Mouse (Mus musculus): Measurements from ENCODE around the gene Cnbd2. TPM values are rescaled to one million over a fixed set of nuclear protein-coding genes. Genes with fewer than 3 reads are reported as not detected.

Gene Cnbd2
- polyA plus RNA-seq, 1 experiment from 2014 or later = 9.2 TPM

GRCm38 (mm10) chr2:156417194-156417593 lies 105.1 kb downstream of the Cnbd2 start:
- 56% methylated on average over 1 of the region's 1 CpGs for WGBS
- Histone ChIP-seq H3K9ac (replicated peaks) (no peak overlapping the region), H3K36me3 (no peaks in the 10 kb centered on the region), H3K27me3 (replicated peaks) (0 out of 2 replicates have a peak, but pooled peaks cover 5% of the 10 kb centered on the region), H3K4me1 (peaks cover 16% of the 10 kb centered on the region), H3K27ac (replicated peaks) (no peak overlapping the region), H3K4me2 (no peak overlapping the region), H3K4me3 (replicated peaks) (no peak overlapping the region), H3K9me3 (replicated peaks) (no peaks in the 10 kb centered on the region)
- no peak for ATAC-seq (ENCODE audit: low FRiP score)

GRCm38 (mm10) chr2:156418467-156418866 lies 106.4 kb downstream of the Cnbd2 start:
- Histone ChIP-seq H3K4me2 (no peak overlapping the region), H3K36me3 (no peaks in the 10 kb centered on the region), H3K9ac (replicated peaks) (no peak overlapping the region), H3K27me3 (replicated peaks) (0 out of 2 replicates have a peak, but pooled peaks cover 5% of the 10 kb centered on the region), H3K9me3 (replicated peaks) (no peaks in the 10 kb centered on the region), H3K4me1 (peaks cover 26% of the 10 kb centered on the region), H3K4me3 (replicated peaks) (no peak overlapping the region), H3K27ac (replicated peaks) (no peak overlapping the region)
- ATAC-seq (ENCODE audit: low FRiP score) = no peak
- WGBS = 91% methylated on average over 5 of the region's 5 CpGs

DNA sequence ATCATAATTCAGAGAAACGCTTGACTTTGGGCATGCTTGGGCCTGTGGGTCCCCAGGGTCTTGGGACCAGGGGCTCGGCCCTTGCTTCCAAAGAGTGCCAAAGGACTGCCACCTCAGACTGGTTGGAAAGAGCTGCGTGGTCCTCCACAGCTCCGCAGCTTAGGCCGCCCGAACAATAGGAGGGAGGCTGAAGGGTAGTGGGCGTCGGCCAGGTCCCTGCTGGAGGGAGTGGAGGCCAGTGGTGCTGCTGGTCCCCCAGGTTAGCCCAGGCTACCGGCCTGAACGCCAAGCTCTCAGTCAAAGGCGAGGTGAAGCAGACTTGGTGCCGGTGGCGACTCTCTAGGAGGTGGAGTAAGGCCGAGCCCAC lies 108.2 kb downstream of the Cnbd2 start:
- peak; percentile 21 for ATAC-seq (ENCODE audit: low FRiP score)
- 8% methylated on average over 14 of the region's 14 CpGs for WGBS
- 0 out of 2 replicates have a peak, but pooled peaks cover 5% of the 10 kb centered on the region for H3K27me3 ChIP-seq (replicated peaks)
- H3K9me3 ChIP-seq (replicated peaks) = no peaks in the 10 kb centered on the region
- peak overlapping the region; percentile 76 for H3K4me3 ChIP-seq (replicated peaks)
- peaks cover 44% of the 10 kb centered on the region for H3K4me1 ChIP-seq
- H3K27ac ChIP-seq (replicated peaks) = peak overlapping the region; percentile 94
- H3K9ac ChIP-seq (replicated peaks) = peak overlapping the region; percentile 82
- peak overlapping the region; percentile 81 for H3K4me2 ChIP-seq
- H3K36me3 ChIP-seq = no peaks in the 10 kb centered on the region

- peak; percentile 85 for ATAC-seq (ENCODE audit: low FRiP score)
- Histone ChIP-seq H3K4me2 (peak within 1 kb of the TSS; percentile 81), H3K27me3 (replicated peaks) (0 out of 2 replicates have a peak, but pooled peaks cover 5% of the 10 kb centered on the region), H3K9ac (replicated peaks) (peak within 1 kb of the TSS; percentile 82), H3K36me3 (no peaks in the 10 kb centered on the region), H3K4me1 (peaks cover 46% of the 10 kb centered on the region), H3K9me3 (replicated peaks) (no peaks in the 10 kb centered on the region), H3K4me3 (replicated peaks) (peak within 1 kb of the TSS; percentile 76), H3K27ac (replicated peaks) (peak within 1 kb of the TSS; percentile 94)
- under 1% methylated on average over 65 of the region's 76 CpGs for WGBS
Observed at GRCm38 (mm10) chr2:156420694-156421380, 108.7 kb downstream of the Cnbd2 start, which contains the start of gene Epb41l1. Epb41l1 (plus strand) TSS chr2:156420909.

GRCm38 (mm10) chr2:156421381-156422110 lies 109.4 kb downstream of the Cnbd2 start:
- Histone ChIP-seq H3K36me3 (no peaks in the 10 kb centered on the region), H3K4me3 (replicated peaks) (peak overlapping the region; percentile 76), H3K9ac (replicated peaks) (peak overlapping the region; percentile 82), H3K27me3 (replicated peaks) (0 out of 2 replicates have a peak, but pooled peaks cover 5% of the 10 kb centered on the region), H3K27ac (replicated peaks) (peak overlapping the region; percentile 94), H3K9me3 (replicated peaks) (no peaks in the 10 kb centered on the region), H3K4me1 (peaks cover 49% of the 10 kb centered on the region), H3K4me2 (peak overlapping the region; percentile 81)
- under 1% methylated on average over 36 of the region's 36 CpGs for WGBS
- peak; percentile 80 for ATAC-seq (ENCODE audit: low FRiP score)

GRCm38 (mm10) chr2:156422631-156423030 lies 110.5 kb downstream of the Cnbd2 start:
- peak overlapping the region; percentile 67 for H3K27ac ChIP-seq (replicated peaks)
- H3K4me1 ChIP-seq = peaks cover 49% of the 10 kb centered on the region
- H3K9ac ChIP-seq (replicated peaks) = peak overlapping the region; percentile 82
- H3K36me3 ChIP-seq = no peaks in the 10 kb centered on the region
- H3K27me3 ChIP-seq (replicated peaks) = 0 out of 2 replicates have a peak, but pooled peaks cover 5% of the 10 kb centered on the region
- WGBS = 12% methylated on average over 8 of the region's 8 CpGs
- H3K4me3 ChIP-seq (replicated peaks) = peak overlapping the region; percentile 76
- ATAC-seq (ENCODE audit: low FRiP score) = no peak
- no peaks in the 10 kb centered on the region for H3K9me3 ChIP-seq (replicated peaks)
- peak overlapping the region; percentile 81 for H3K4me2 ChIP-seq

DNA sequence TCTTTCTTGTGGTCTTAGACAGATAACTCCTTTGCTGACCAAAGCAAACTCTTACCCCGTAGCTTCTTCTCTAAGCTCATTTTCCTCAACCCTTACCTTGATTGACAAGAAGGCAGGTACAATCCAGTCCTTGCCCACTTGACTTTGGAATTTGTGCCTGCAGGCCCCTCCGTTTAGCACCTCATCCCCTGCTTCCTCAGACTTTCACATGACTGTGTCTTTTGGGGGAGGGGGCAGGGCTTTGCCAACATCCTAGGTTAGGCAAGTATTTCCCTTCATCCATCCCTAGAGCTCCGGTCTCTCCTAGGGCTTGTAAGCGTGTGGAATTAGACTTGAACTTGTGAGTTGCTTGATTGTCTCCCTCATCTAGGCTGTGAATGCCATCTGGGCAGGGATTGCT lies 111.6 kb downstream of the Cnbd2 start:
- Histone ChIP-seq H3K27ac (replicated peaks) (no peak overlapping the region), H3K9ac (replicated peaks) (no peak overlapping the region), H3K4me2 (no peak overlapping the region), H3K4me3 (replicated peaks) (no peak overlapping the region), H3K4me1 (peaks cover 49% of the 10 kb centered on the region), H3K36me3 (no peaks in the 10 kb centered on the region), H3K27me3 (replicated peaks) (0 out of 2 replicates have a peak, but pooled peaks cover 5% of the 10 kb centered on the region), H3K9me3 (replicated peaks) (no peaks in the 10 kb centered on the region)
- no peak for ATAC-seq (ENCODE audit: low FRiP score)
- 80% methylated on average over 4 of the region's 4 CpGs for WGBS

Small RNA genes within 50 kb of the gene (microRNA-seq; reads per million reads assigned to microRNA genes)
- not detected for gene Gm22758
- not detected for gene Gm22759

Other genes with a start within 250 kb of the Cnbd2 start
- gene Spag4, start 247.1 kb upstream of the Cnbd2 start, polyA plus RNA-seq (2015; fragmentation: Nextera tagmentation; extraction: Ambion mirVana) = 5.9 and 6.4 TPM in 2 replicates
- 28.3 and 35.3 TPM in 2 replicates for gene Cpne1, start 200.3 kb upstream of the Cnbd2 start, polyA plus RNA-seq (2015; fragmentation: Nextera tagmentation; extraction: Ambion mirVana)
- gene Rbm12, start 200.3 kb upstream of the Cnbd2 start, polyA plus RNA-seq (2015; fragmentation: Nextera tagmentation; extraction: Ambion mirVana) = 17.7 and 21.9 TPM in 2 replicates
- 11.0 and 12.1 TPM in 2 replicates for gene Gm28036, start 185.2 kb upstream of the Cnbd2 start, polyA plus RNA-seq (2015; fragmentation: Nextera tagmentation; extraction: Ambion mirVana)
- 444 and 463 TPM in 2 replicates for gene Romo1, start 168.3 kb upstream of the Cnbd2 start, polyA plus RNA-seq (2015; fragmentation: Nextera tagmentation; extraction: Ambion mirVana)
- 29.6 and 40.3 TPM in 2 replicates for gene Nfs1, start 168.1 kb upstream of the Cnbd2 start, polyA plus RNA-seq (2015; fragmentation: Nextera tagmentation; extraction: Ambion mirVana)
- gene Rbm39, start 132.1 kb upstream of the Cnbd2 start, polyA plus RNA-seq (2015; fragmentation: Nextera tagmentation; extraction: Ambion mirVana) = 420 and 462 TPM in 2 replicates
- 122 and 130 TPM in 2 replicates for gene Phf20, start 115.8 kb upstream of the Cnbd2 start, polyA plus RNA-seq (2015; fragmentation: Nextera tagmentation; extraction: Ambion mirVana)
- 94.0 and 111 TPM in 2 replicates for gene Scand1, start 405 bp downstream of the Cnbd2 start, polyA plus RNA-seq (2015; fragmentation: Nextera tagmentation; extraction: Ambion mirVana)
- gene Epb41l1, start 108.6 kb downstream of the Cnbd2 start, polyA plus RNA-seq (2015; fragmentation: Nextera tagmentation; extraction: Ambion mirVana) = 12.3 and 14.8 TPM in 2 replicates
- 42.0 and 42.8 TPM in 2 replicates for gene Aar2, start 235.3 kb downstream of the Cnbd2 start, polyA plus RNA-seq (2015; fragmentation: Nextera tagmentation; extraction: Ambion mirVana)